In the genomic region with DNA sequence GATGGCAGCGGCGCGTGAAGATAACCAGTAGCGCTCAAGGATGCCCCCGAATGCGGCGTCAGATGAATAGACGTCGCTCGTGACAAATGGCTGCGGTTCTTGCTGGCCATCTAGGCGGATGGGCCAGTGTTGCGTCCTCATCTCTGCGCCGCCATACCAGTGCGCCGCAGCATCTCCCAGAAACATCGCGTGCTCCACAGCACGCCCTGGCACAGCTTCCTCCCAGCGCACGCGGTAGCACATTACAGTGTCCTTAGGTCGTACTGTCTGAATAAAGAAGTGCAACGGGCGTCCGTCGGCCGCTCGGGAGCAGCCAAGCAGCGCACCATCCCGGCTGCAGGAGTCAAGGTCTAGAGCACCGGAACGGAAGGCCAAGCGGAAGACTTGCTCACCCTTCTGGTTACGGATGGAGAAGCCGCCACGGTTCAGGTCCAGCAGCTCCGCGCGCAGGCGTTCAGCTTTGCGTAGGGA, we compare ENCODE assay signal across 9 mouse cellular contexts. TPM values are rescaled to one million over a fixed set of nuclear protein-coding genes. Genes with fewer than 3 reads are reported as not detected.
DNase-seq lines count a peak whose midpoint lies in the region; ATAC-seq lines count a peak whose summit lies in the region.
"Had no signal": no experiment of that assay in that cellular context is flagged by ENCODE, and none has a peak within 500 bp of the region (broad histone marks: within the 10 kb centered on the region; RNA-seq: fewer than 3 reads in every experiment).

No protein-coding gene starts in this region.

- peak overlapping the region; percentile 73 for H3K4me2 ChIP-seq in heart, embryonic 14.5 days (ENCODE audit: low read length)
- peak overlapping the region; percentile 53 for H3K4me2 ChIP-seq in midbrain, embryonic 15.5 days

- no peaks in the 10 kb centered on the region for H3K36me3 ChIP-seq in heart, embryonic 14.5 days (ENCODE audit: control insufficient read depth, insufficient read depth, low read length)
- H3K36me3 ChIP-seq in midbrain, embryonic 15.5 days (replicated peaks): no peaks in the 10 kb centered on the region

- ATAC-seq in heart, embryonic 14.5 days (ENCODE audit: insufficient number of reproducible peaks, insufficient read depth, low FRiP score, low read depth): no peak
- ATAC-seq in midbrain, embryonic 15.5 days (replicated peaks): no peak

- 5% methylated on average over 43 of the region's 43 CpGs for WGBS in heart, embryonic 14.5 days
- WGBS in midbrain, embryonic 15.5 days: 7% methylated on average over 43 of the region's 43 CpGs

- no peaks in the 10 kb centered on the region for H3K9me3 ChIP-seq in heart, embryonic 14.5 days (ENCODE audit: control insufficient read depth, low read length)
- no peaks in the 10 kb centered on the region for H3K9me3 ChIP-seq in midbrain, embryonic 15.5 days

- H3K4me3 ChIP-seq in heart, embryonic 14.5 days (ENCODE audit: control insufficient read depth in 1 of 2, insufficient read depth in 1 of 2, low read depth in 1 of 2, low read length in 2 of 2): peak overlapping the region; percentile 20 to 37
- peak overlapping the region; percentile 31 for H3K4me3 ChIP-seq in midbrain, embryonic 15.5 days

- H3K4me1 ChIP-seq in heart, embryonic 14.5 days (ENCODE audit: control insufficient read depth in 2 of 2, insufficient read depth in 2 of 2, low read length in 2 of 2): peaks cover 24 to 26% of the 10 kb centered on the region in 2 experiments
- H3K4me1 ChIP-seq in midbrain, embryonic 15.5 days: peaks cover 34% of the 10 kb centered on the region

- H3K27me3 ChIP-seq in heart, embryonic 14.5 days (ENCODE audit: control insufficient read depth, insufficient read depth, low read length): peaks cover 73% of the 10 kb centered on the region
- H3K27me3 ChIP-seq in midbrain, embryonic 15.5 days (replicated peaks): peaks cover 57% of the 10 kb centered on the region

- peak overlapping the region; percentile 30; the same call in 1 of the 2 replicates for H3K9ac ChIP-seq in heart, embryonic 14.5 days (ENCODE audit: low read length)
- H3K9ac ChIP-seq in midbrain, embryonic 15.5 days: peak overlapping the region; percentile 7; the same call in 1 of the 2 replicates

- DNase-seq in heart, adult 9 months (ENCODE audit: low spot score in 2 of 2): no peak
- peak; percentile 55 for DNase-seq in embryo, embryonic 9.5 days (ENCODE audit: extremely low spot score)
- peak; percentile 87 for DNase-seq in kidney, adult 11 months
- no peak for DNase-seq in Muller cell, postnatal 12 days (ENCODE audit: inconsistent ontology term)
- DNase-seq in gastrocnemius, postnatal 4 days (ENCODE audit: low spot score in 2 of 2): no peak
- no peak for DNase-seq in MN1 (ENCODE audit: low spot score)

- no peak overlapping the region for H3K27ac ChIP-seq in heart, embryonic 14.5 days (replicated peaks in 1 of 2; ENCODE audit: control insufficient read depth in 1 of 2, insufficient read depth in 1 of 2, low read depth in 2 of 2, low read length in 2 of 2)
- no peak overlapping the region for H3K27ac ChIP-seq in midbrain, embryonic 15.5 days
- H3K27ac ChIP-seq: macrophage had no signal

RNA-seq across cellular contexts. Expression of a gene that starts 3.9 kb away (rescaled TPM):
- polyA plus RNA-seq in heart, embryonic 14.5 days (2014; fragmentation: Nextera tagmentation; extraction: Ambion mirVana): 2.8 TPM in 2 replicates
- polyA plus RNA-seq in midbrain, embryonic 15.5 days (2015; fragmentation: Nextera tagmentation; extraction: Ambion mirVana): 6.3 and 8.9 TPM in 2 replicates
- 10 to 100 TPM; 78.4 to 90.4 TPM for total RNA-seq in gastrocnemius, postnatal 4 days (2021)

RNA-seq across cellular contexts. Expression of a gene that starts 18.2 kb away (rescaled TPM):
- polyA plus RNA-seq in heart, embryonic 14.5 days (2014; fragmentation: Nextera tagmentation; extraction: Ambion mirVana): 0.30 TPM in 1 of 2 replicates, not detected in the other
- 13.8 and 15.5 TPM in 2 replicates for polyA plus RNA-seq in midbrain, embryonic 15.5 days (2015; fragmentation: Nextera tagmentation; extraction: Ambion mirVana)
- under 1 TPM; 0.42 to 0.54 TPM for total RNA-seq in gastrocnemius, postnatal 4 days (2021)

RNA-seq across cellular contexts. Expression of a gene that starts 34.0 kb away (rescaled TPM):
- 41.3 and 43.9 TPM in 2 replicates for polyA plus RNA-seq in heart, embryonic 14.5 days (2014; fragmentation: Nextera tagmentation; extraction: Ambion mirVana)
- 65.1 and 66.3 TPM in 2 replicates for polyA plus RNA-seq in midbrain, embryonic 15.5 days (2015; fragmentation: Nextera tagmentation; extraction: Ambion mirVana)
- total RNA-seq in gastrocnemius, postnatal 4 days (2021): 10 to 100 TPM; 29.3 to 30.2 TPM

RNA-seq across cellular contexts. Expression of a gene that starts 34.3 kb away (rescaled TPM):
- polyA plus RNA-seq in heart, embryonic 14.5 days (2014; fragmentation: Nextera tagmentation; extraction: Ambion mirVana): 2.2 and 4.3 TPM in 2 replicates
- polyA plus RNA-seq in midbrain, embryonic 15.5 days (2015; fragmentation: Nextera tagmentation; extraction: Ambion mirVana): 3.0 and 3.3 TPM in 2 replicates
- 1 to 10 TPM; 5.3 to 5.4 TPM for total RNA-seq in gastrocnemius, postnatal 4 days (2021)

Comparison
In these comparisons a context has a peak if more than half of its experiments do, and no peak if none do; other contexts are left out.
1. DNase-seq: peak in embryo, embryonic 9.5 days (single experiment) and kidney, adult 11 months (single experiment); none in heart, adult 9 months (0 of 2), Muller cell, postnatal 12 days (single experiment), gastrocnemius, postnatal 4 days (0 of 2) and MN1 (single experiment).
2. RNA of a gene that starts 18.2 kb away (polyA plus RNA-seq): 13.8 to 15.5 TPM in midbrain, embryonic 15.5 days; 0.30 TPM in heart, embryonic 14.5 days; every median in the first group is over 10 times any median in the second.